Mouse (Mus musculus) kidney, adult 2 months (tissue): ENCODE measurements around the gene Cpsf4l.

ENCODE experiments used
- CTCF ChIP-seq: fragments of 200-500 bp; conservative IDR thresholded peaks from 2 replicates; pipeline ENCODE4 v1.5.1; 2011; ENCODE audit warnings: low read depth, mild to moderate bottlenecking, control low read depth, low read length, moderate library complexity, mixed read lengths; ENCODE audit not compliant: insufficient read depth, insufficient read length
- POLR2A ChIP-seq: fragments of 200-500 bp; IDR thresholded peaks from one replicate; pipeline ENCODE4 v1.6.1; 2011; ENCODE audit warnings: low read depth, low read length, control low read depth

- TF ChIP-seq CTCF (no peak; the same call in 1 of the 2 replicates), POLR2A (no peak)
Observed at GRCm38 (mm10) chr11:113678373-113678772, 31.4 kb downstream of the Cpsf4l start.
